Mouse (Mus musculus) liver, embryonic 14.5 days (tissue): ENCODE results near the gene Sf3b6. TPM values are rescaled to one million over a fixed set of nuclear protein-coding genes. Genes with fewer than 3 reads are reported as not detected.

Experiments used
- ATAC-seq: fragments of 200-750 bp; cut with Nextera tagmentation; 2 replicates; pipeline ENCODE4 v1.8.0; 2017; ENCODE audit warnings: moderate number of reproducible peaks, mild to moderate bottlenecking, moderate library complexity; ENCODE audit not compliant: insufficient read depth
- DNase-seq, 3 experiments: peaks; one replicate each; pipeline ENCODE4 v3.0.0-alpha.2; 2012 to 2013; ENCODE audit warnings: low read depth in 3 of 3, low spot score in 3 of 3
- H3K27ac ChIP-seq: fragments of 300-500 bp; sonication (generic); 2 replicates; pipeline ENCODE4 v1.5.1; 2014; ENCODE audit warnings: moderate library complexity, mild to moderate bottlenecking, control low read depth, inconsistent platforms
- H3K27me3 ChIP-seq: fragments of 300-500 bp; sonication (generic); 2 replicates; pipeline ENCODE4 v1.6.1; 2014; ENCODE audit warnings: mild to moderate bottlenecking, low read length, moderate library complexity; ENCODE audit not compliant: control insufficient read depth, insufficient read depth
- H3K36me3 ChIP-seq: fragments of 300-500 bp; sonication (generic); replicated peaks from 2 replicates; pipeline ENCODE4 v1.6.1; 2014; ENCODE audit warnings: low read depth; ENCODE audit not compliant: control insufficient read depth, insufficient read depth
- H3K4me1 ChIP-seq, 2 experiments: fragments of 200-500 bp in 1 of 2; fragments of 300-500 bp in 1 of 2; sonication (generic) in 1 of 2; replicated peaks; 2 replicates each; pipeline ENCODE4 v1.6.1; 2012 to 2014; ENCODE audit warnings: antibody characterized with exemption in 1 of 2, inconsistent platforms in 1 of 2, low read length in 1 of 2; ENCODE audit not compliant: control insufficient read depth in 2 of 2, insufficient read depth in 2 of 2
- H3K4me2 ChIP-seq: fragments of 300-500 bp; sonication (generic); 2 replicates; pipeline ENCODE4 v1.6.1; 2014; ENCODE audit warnings: low read depth, mild to moderate bottlenecking, control low read depth, moderate library complexity
- H3K4me3 ChIP-seq, 2 experiments: fragments of 200-500 bp in 1 of 2; fragments of 300-500 bp in 1 of 2; sonication (generic) in 1 of 2; 2 replicates each; pipeline ENCODE4 v1.5.1; 2012 to 2014; ENCODE audit warnings: low read depth in 2 of 2, low read length in 2 of 2, mild to moderate bottlenecking in 2 of 2, control low read depth in 1 of 2, inconsistent platforms in 1 of 2, moderate library complexity in 1 of 2; ENCODE audit not compliant: insufficient read depth in 1 of 2
- H3K9ac ChIP-seq: fragments of 300-500 bp; sonication (generic); replicated peaks from 2 replicates; pipeline ENCODE4 v1.6.1; 2014; ENCODE audit warnings: mild to moderate bottlenecking, control low read depth, moderate library complexity
- H3K9me3 ChIP-seq: fragments of 300-500 bp; sonication (generic); 2 replicates; pipeline ENCODE4 v1.6.1; 2016; ENCODE audit warnings: low read length, mixed read lengths; ENCODE audit not compliant: control insufficient read depth
- CTCF ChIP-seq: IDR thresholded peaks from 2 replicates; pipeline ENCODE4 v1.5.1; 2016; ENCODE audit warnings: antibody characterized with exemption, low read depth, control low read depth
- EP300 ChIP-seq: IDR thresholded peaks from 2 replicates; pipeline ENCODE4 v1.6.1; 2016; ENCODE audit warnings: antibody characterized with exemption, low read depth
- WGBS: fragments of 180-500 bp; shearing (Covaris S2); extraction: QIAGEN DNeasy Blood & Tissue Kit; methylation state at CpG from one replicate; pipeline ENCODE4 v1.1.7; 2014; ENCODE audit not compliant: insufficient replicate concordance; 5-methylcytosine and 5-hydroxymethylcytosine counted together
- polyA plus RNA-seq, 2 experiments: library from polyadenylated mRNA; depleted of rRNA in 1 of 2; stranded (reverse) in 1 of 2; unstranded in 1 of 2; fragments of >200 nt; fragmentation: Nextera tagmentation in 1 of 2; extraction: Ambion mirVana in 1 of 2; gene quantifications; 2 replicates each; pipeline versions ENCODE4 v1.2.1 to v1.2.3; 2012 to 2014

The Sf3b6 gene
- 34.7 and 72.6 TPM in 2 replicates for polyA plus RNA-seq (2012; rRNA removed)
- 179 and 187 TPM in 2 replicates for polyA plus RNA-seq (2014; fragmentation: Nextera tagmentation; extraction: Ambion mirVana)

- DNase-seq (peak; percentile 96 to 97 (median 97)), ATAC-seq (peak; percentile 99)
- Histone ChIP-seq H3K27me3 (no peaks in the 10 kb centered on the region), H3K27ac (peak within 1 kb of the TSS; percentile 68), H3K4me1 (peaks cover 12 to 15% of the 10 kb centered on the region in 2 experiments), H3K9ac (peak within 1 kb of the TSS; percentile 75), H3K9me3 (no peaks in the 10 kb centered on the region), H3K4me2 (peak within 1 kb of the TSS; percentile 76), H3K4me3 (peak within 1 kb of the TSS; percentile 76 to 97), H3K36me3 (peaks cover 14% of the 10 kb centered on the region)
- no peak for TF ChIP-seq EP300
- no peak for TF ChIP-seq CTCF
- under 1% methylated on average over 49 of the region's 49 CpGs for WGBS
Measured at GRCm38 (mm10) chr12:4817361-4818101, at the start of gene Sf3b6. TSS of gene Sf3b6 (plus strand) at chr12:4817544.

GRCm38 (mm10) chr12:4768492-4769332 lies 48.6 kb upstream of the Sf3b6 start, which contains the start of the genes Pfn4 and Fam228b:
TSS of gene Pfn4 (plus strand) at chr12:4769022.
TSS of gene Fam228b (minus strand) at chr12:4769267.
- peak; percentile 98 for ATAC-seq
- Histone ChIP-seq H3K9me3 (no peaks in the 10 kb centered on the region), H3K4me3 (peak within 1 kb of the TSS; percentile 63 to 70)

GRCm38 (mm10) chr12:4769333-4769723 lies 48.0 kb upstream of the Sf3b6 start:
- DNase-seq (no peak), ATAC-seq (peak; percentile 32)
- peak overlapping the region; percentile 33; the same call in 1 of the 2 replicates for H3K9ac ChIP-seq
- H3K27ac ChIP-seq = no peak overlapping the region
- H3K9me3 ChIP-seq = no peaks in the 10 kb centered on the region
- peaks cover 0 to 7% of the 10 kb centered on the region in 2 experiments; a peak in 1 of 4 replicates for H3K4me1 ChIP-seq
- peak overlapping the region; percentile 63 to 70 for H3K4me3 ChIP-seq
- 19% methylated on average over 13 of the region's 13 CpGs for WGBS
- peak overlapping the region; percentile 73 for H3K4me2 ChIP-seq
- no peaks in the 10 kb centered on the region for H3K27me3 ChIP-seq
- H3K36me3 ChIP-seq = no peaks in the 10 kb centered on the region
- no peak for TF ChIP-seq EP300
- no peak for TF ChIP-seq CTCF

More at GRCm38 (mm10) chr12:4768492-4769332, 48.6 kb upstream of the Sf3b6 start, which contains the start of the genes Pfn4 and Fam228b:
- Histone ChIP-seq H3K4me1 (peaks cover 0 to 7% of the 10 kb centered on the region in 2 experiments; a peak in 1 of 4 replicates), H3K27ac (no peak within 1 kb of the TSS), H3K4me2 (peak within 1 kb of the TSS; percentile 73), H3K9ac (peak within 1 kb of the TSS; percentile 71), H3K27me3 (no peaks in the 10 kb centered on the region), H3K36me3 (no peaks in the 10 kb centered on the region)
- DNase-seq = peak; percentile 73 to 79 (median 73)
- TF ChIP-seq CTCF (peak; percentile 93), EP300 (no peak)
- WGBS = 4% methylated on average over 61 of the region's 61 CpGs

- WGBS = 15% methylated on average over 8 of the region's 8 CpGs
- Histone ChIP-seq H3K9me3 (no peaks in the 10 kb centered on the region), H3K27ac (no peak overlapping the region; the same call in 1 of the 2 replicates), H3K4me2 (peak overlapping the region; percentile 38), H3K4me3 (no peak overlapping the region), H3K36me3 (no peaks in the 10 kb centered on the region), H3K4me1 (peaks cover 0 to 9% of the 10 kb centered on the region in 2 experiments; a peak in 2 of 4 replicates), H3K9ac (0 out of 2 replicates have a peak overlapping the region, but pooled peaks have one; percentile 19), H3K27me3 (no peaks in the 10 kb centered on the region)
- peak in 1 of 3 experiments; percentile 16 for DNase-seq
- peak; percentile 89 for ATAC-seq
- no peak for TF ChIP-seq EP300
- TF ChIP-seq CTCF = no peak
Measured at GRCm38 (mm10) chr12:4774895-4775587, 42.3 kb upstream of the Sf3b6 start.
